Mouse (Mus musculus) ovary, adult 2 months (tissue): ENCODE results near the gene Ggn. TPM values are rescaled to one million over a fixed set of nuclear protein-coding genes. Genes with fewer than 3 reads are reported as not detected.

Source experiments
- polyA plus RNA-seq: library from polyadenylated mRNA; depleted of rRNA; stranded (reverse); fragments of >200 nt; gene quantifications from 2 replicates; pipeline ENCODE4 v1.2.3, GENCODE M21; 2012; rRNA removed

The Ggn gene
- polyA plus RNA-seq = 2.7 and 3.8 TPM in 2 replicates

DNA sequence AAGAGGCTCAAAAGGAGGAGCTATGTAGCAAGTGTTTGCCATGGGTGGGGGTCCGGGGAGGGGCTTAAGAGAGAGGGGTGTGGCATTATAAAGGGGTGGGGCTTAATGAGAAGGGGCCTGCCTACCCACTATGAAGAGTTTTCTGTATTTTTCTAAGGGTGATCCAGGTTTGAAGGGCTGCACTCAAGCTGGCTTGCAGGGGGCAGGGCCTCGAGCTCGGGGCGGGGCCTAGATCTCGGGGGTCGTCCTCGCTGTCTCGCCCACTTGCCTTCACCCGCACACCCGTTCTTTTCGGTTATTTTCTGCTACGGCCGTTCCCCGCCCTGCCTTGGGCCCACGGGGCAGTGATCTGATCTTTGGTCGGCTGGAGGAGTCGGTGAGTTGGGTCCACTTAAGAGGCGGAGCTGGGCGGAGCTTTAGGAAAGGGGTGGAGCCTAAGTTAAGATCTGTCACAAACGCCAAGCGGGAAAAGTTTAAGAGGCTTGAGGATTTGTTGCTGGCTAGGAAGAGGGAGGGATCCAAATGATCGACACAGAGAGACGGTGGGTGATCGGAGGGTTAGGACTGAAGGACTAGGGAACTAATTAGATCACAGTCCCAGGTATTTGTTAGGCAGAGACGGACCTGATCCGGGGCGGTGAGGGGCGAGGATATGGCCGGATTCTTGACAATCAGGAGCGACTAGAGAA lies at the start of gene Ggn, which contains the start of gene Spred3:
TSS of gene Ggn (plus strand) at position 145 of the 689 bp plus-strand sequence.
TSS of gene Spred3 (minus strand) at position 346 of the 689 bp plus-strand sequence.

DNA sequence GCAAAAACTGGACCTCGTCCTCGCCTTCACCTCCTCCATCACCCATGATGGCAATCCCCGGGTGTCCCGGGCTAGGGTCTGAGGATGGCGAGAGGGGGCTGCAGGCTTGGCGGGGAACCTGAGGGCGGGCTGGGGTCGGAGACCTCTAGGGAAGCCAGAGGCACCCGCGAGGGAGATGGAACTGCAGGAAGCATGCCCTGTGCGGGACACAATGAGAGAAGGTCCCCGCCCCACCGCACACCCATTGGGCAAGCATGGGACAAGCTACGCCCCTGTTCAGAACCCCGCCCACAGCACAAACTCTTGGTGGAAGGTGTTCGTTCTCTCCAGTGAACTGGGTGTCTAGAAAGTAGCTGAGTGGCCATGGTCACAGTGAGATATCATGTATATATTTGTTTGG lies 45.0 kb upstream of the Ggn start, which contains the start of gene Ryr1:
TSS of gene Ryr1 (minus strand) at position 210 of the 400 bp plus-strand sequence.

DNA sequence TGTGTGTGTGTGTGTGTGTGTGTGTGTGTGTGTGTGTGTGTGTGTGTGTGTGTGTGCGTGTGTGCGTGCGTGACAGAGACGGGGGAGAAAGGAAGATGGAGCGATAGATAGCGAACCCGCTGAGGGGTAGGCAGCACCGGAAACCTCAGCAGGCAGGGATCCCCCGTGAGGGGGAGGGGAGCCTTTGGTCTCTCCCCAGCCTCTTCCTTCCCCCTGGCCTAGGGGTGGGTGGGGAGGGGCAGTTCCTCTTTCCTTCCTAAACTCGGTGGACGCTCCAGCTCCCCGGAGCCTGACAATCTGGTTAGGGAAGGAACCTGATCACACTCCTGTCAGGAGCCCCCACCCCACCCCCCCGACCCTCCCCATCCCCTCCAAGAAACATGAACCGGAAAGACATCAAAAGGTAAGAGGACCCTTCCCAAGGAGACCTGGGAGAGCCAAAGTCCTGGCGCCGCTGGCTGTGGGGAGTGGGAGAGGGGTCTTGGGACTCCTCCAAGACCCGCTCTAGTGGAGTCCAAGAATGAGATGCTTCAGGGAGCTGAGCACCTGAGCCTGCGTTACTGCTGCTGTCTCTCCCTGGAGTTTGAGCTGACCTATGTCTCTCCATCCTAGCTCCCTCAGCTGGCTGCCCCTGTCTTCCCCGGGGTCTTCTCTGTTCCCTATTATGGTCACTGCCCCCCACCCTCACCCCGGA lies 35.2 kb upstream of the Ggn start, which contains the start of gene Rasgrp4:
TSS of gene Rasgrp4 (plus strand) at position 159 of the 694 bp plus-strand sequence.

DNA sequence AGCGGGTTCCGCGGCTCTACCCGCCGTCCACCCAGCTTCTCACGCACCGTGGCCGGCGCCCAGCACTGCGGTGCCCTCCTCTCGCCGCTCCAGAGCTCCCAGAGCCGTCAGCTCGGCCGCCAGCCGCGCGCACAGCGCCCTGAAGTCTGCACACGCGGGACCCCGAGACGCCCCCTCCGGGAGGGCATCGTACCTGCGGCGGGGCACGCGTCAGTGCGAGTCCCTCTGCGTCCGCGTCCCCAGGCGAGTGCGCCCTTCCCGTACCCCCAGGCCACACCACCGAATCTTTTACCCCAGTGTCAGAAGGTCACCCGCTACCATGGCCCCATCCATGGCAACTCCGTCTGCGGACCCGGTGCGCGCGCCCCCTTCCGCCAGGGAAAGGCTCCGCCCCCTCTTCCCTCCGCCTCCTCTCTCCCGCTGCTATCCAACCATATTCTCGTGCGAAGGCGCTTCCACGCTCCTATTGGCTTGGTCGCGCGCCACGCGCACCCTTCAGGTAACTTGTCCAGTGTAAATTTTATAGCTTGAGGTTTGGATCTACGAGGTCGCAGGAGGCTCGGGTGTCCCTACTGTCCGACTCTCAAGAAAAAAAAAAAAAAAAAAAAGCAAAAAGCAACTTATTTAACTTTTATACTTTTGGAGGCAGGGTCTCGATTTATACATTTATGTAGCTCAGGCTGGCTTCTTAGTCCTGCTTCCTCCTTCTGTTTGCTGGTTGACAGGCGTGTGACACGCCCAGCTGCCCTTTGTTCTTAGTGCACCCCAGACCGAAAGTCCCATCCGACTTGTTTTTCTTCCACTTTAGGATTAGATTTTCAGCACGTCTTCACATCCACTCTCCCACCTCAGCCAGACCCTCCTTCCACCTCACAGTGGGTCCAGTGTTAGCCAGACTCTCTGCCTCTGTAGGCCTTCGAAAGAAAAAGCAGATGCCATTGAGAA lies 13.9 kb upstream of the Ggn start, which contains the start of gene Fam98c:
TSS of gene Fam98c (minus strand) at position 397 of the 945 bp plus-strand sequence.

DNA sequence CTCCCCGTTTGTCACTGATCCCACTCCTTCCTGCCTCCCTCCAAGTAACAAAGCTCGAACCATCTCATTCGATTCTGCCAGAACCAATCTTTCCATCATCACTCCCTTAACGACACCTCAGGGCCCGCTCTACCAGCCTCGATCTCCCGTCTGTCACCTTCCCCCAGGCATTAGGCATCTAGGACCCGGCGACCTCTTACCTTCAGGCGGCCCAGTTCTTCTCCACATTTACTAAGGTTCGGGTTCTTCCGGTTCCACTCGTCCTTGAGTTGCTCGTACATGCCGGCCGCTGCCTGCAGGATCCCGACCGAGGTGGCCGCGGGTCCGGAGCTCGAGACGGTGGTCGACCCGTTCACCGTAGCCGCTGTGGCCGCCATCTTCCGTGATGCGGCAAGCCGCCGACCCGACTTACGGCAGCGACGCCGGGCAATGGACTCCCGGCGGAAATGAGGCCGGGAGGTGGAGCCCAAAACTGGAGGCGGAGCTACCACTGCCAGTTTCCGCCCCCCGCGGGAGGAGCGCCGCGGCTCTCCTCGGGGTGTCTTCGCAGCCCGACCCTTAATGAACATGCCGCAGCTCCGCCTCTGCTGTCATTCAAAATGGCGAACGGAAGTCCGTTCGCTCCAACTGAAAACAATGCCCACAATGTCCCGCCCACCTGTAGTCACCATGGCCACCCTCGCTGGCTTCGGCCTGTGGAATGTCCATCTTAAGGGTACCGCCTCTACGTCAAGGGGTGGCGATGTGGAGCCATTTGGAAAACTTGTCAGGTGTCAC lies 10.3 kb downstream of the Ggn start, which contains the start of gene Psmd8:
TSS of gene Psmd8 (minus strand) at position 625 of the 777 bp plus-strand sequence.

DNA sequence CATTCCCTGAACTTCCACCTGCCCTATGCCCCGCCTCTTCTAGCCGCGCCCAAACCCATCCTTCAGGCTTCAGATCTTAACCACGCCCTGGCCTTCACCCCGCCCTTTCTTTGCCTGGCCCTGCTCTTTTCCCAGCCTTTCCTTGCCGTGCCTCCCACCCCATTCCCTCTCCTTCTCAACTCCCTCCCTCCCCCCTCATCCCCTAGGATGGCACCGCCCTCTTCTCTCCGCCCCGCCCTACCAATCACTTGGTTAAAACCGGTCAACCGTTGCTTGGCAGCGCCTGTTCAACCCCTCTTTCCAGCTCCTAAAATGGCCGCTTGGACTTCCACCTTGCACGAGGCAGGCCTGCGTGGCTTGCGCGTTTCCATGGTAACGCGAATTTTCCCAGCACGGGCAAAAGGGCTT lies 43.7 kb downstream of the Ggn start, which contains the start of gene Catsperg1:
TSS of gene Catsperg1 (minus strand) at position 361 of the 408 bp plus-strand sequence.

Other genes with a start within 250 kb of the Ggn start
- 365 and 372 TPM in 2 replicates for gene Actn4, start 207.9 kb upstream of the Ggn start, polyA plus RNA-seq
- 251 and 352 TPM in 2 replicates for gene Eif3k, start 188.3 kb upstream of the Ggn start, polyA plus RNA-seq
- 5.6 and 5.7 TPM in 2 replicates for gene Map4k1, start 188.2 kb upstream of the Ggn start, polyA plus RNA-seq
- gene Ryr1, start 45.0 kb upstream of the Ggn start, polyA plus RNA-seq = 1.9 and 2.0 TPM in 2 replicates
- 18.4 and 21.5 TPM in 2 replicates for gene Rasgrp4, start 35.4 kb upstream of the Ggn start, polyA plus RNA-seq
- 43.0 and 44.4 TPM in 2 replicates for gene Fam98c, start 14.0 kb upstream of the Ggn start, polyA plus RNA-seq
- 12.1 and 12.7 TPM in 2 replicates for gene Spred3, start 201 bp downstream of the Ggn start, polyA plus RNA-seq
- 139 and 159 TPM in 2 replicates for gene Psmd8, start 10.5 kb downstream of the Ggn start, polyA plus RNA-seq
- gene Catsperg1, start 43.8 kb downstream of the Ggn start, polyA plus RNA-seq = 2.4 and 3.1 TPM in 2 replicates
- 17.3 and 20.1 TPM in 2 replicates for gene Kcnk6, start 62.3 kb downstream of the Ggn start, polyA plus RNA-seq
- gene Yif1b, start 68.1 kb downstream of the Ggn start, polyA plus RNA-seq = 227 and 239 TPM in 2 replicates
- 6.2 and 6.4 TPM in 2 replicates for gene 2200002D01Rik, start 78.3 kb downstream of the Ggn start, polyA plus RNA-seq
- 302 and 356 TPM in 2 replicates for gene Spint2, start 111.7 kb downstream of the Ggn start, polyA plus RNA-seq
- gene Ppp1r14a, start 119.1 kb downstream of the Ggn start, polyA plus RNA-seq = 163 and 175 TPM in 2 replicates
- gene Dpf1, start 133.7 kb downstream of the Ggn start, polyA plus RNA-seq = 7.4 and 12.3 TPM in 2 replicates